Mouse (Mus musculus): ENCODE results near the gene Lemd2.

DNA sequence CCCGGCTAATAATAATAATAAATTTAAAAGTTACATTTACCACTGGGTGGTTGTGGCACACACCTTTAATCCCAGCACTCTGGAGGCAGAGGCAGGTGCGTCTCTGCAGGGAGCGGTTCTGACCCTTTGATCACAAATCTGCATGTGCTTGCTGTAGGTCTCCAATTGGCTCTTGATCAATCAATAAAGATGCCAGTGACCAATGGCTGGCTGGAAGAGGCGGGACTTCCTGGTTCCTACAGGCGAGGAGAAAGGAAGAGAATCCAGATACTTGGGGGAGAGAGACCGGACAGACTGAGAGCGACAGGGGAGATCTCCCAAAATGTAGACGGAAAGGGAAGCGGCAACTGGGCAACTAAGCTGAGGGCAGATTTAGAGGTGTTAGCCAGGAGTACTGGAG lies 26.2 kb downstream of the Lemd2 start:
- TF ChIP-seq CTCF (IDR thresholded peaks at IDR 0.05; ENCODE audit: extremely low read depth, insufficient read length, insufficient replicate concordance, low read depth, low read length): no peak
- no peak for TF ChIP-seq POLR2A (IDR thresholded peaks at IDR 0.05; ENCODE audit: low read depth, low read length)

Measured in small intestine, adult 2 months (tissue).